In genomic region chr4:142172942-142173341, GRCm38 (mm10) we compare ENCODE assay signal across 17 mouse cellular contexts.
DNase-seq lines count a peak whose midpoint lies in the region; ATAC-seq and TF ChIP-seq lines count a peak whose summit lies in the region.
"Had no signal": no experiment of that assay in that cellular context is flagged by ENCODE, and none has a peak within 500 bp of the region (broad histone marks: within the 10 kb centered on the region; RNA-seq: fewer than 3 reads in every experiment).

No protein-coding gene starts in this region.

- no peak overlapping the region for H3K27ac ChIP-seq in forebrain, embryonic 14.5 days (ENCODE audit: low read depth, low read length)
- H3K27ac ChIP-seq in forebrain, embryonic 12.5 days: no peak overlapping the region
- H3K27ac ChIP-seq in kidney, embryonic 16.5 days (ENCODE audit: low read length): peak overlapping the region; percentile 91
- no peak overlapping the region for H3K27ac ChIP-seq in kidney, adult 2 months (ENCODE audit: insufficient read depth, low read depth, low read length)
- peak overlapping the region; percentile 91 for H3K27ac ChIP-seq in ES-E14 (ENCODE audit: insufficient read depth, low read depth, low read length, poor library complexity, severe bottlenecking)
- H3K27ac ChIP-seq in limb, embryonic 10.5 days: peak overlapping the region; percentile 37; the same call in 1 of the 2 replicates

- no peak for ATAC-seq in forebrain, embryonic 14.5 days
- no peak for ATAC-seq in forebrain, embryonic 12.5 days (ENCODE audit: low FRiP score)
- no peak for ATAC-seq in kidney, embryonic 16.5 days (ENCODE audit: low FRiP score, low TSS enrichment)
- ATAC-seq: midbrain, embryonic 16.5 days had no signal

- DNase-seq in forebrain, embryonic 14.5 days (ENCODE audit: low spot score): peak; percentile 23
- no peak for DNase-seq in kidney, adult 2 months
- no peak for DNase-seq in ES-E14 (ENCODE audit: low read depth, low spot score)
- DNase-seq in limb, embryonic 10.5 days (ENCODE audit: low spot score): no peak
- DNase-seq in cerebellum, adult 11 months: no peak
- no peak for DNase-seq in cerebellum, adult 9-11 months
- DNase-seq: adrenal gland, adult 2 months; cerebellum, postnatal 14 days; kidney, postnatal 36 days; lung, adult 18-20 months had no signal

- H3K9me3 ChIP-seq in forebrain, embryonic 14.5 days (replicated peaks; ENCODE audit: control insufficient read depth, low read length): no peaks in the 10 kb centered on the region
- no peaks in the 10 kb centered on the region for H3K9me3 ChIP-seq in forebrain, embryonic 12.5 days
- H3K9me3 ChIP-seq in kidney, embryonic 16.5 days (ENCODE audit: low read length): peaks cover 4% of the 10 kb centered on the region; the same call in 1 of the 2 replicates
- H3K9me3 ChIP-seq in ES-E14 (ENCODE audit: control insufficient read depth, insufficient read depth, low read depth, low read length): no peaks in the 10 kb centered on the region
- H3K9me3 ChIP-seq in limb, embryonic 10.5 days (replicated peaks): no peaks in the 10 kb centered on the region
- H3K9me3 ChIP-seq: forebrain, embryonic 10.5 days had no signal

- WGBS in forebrain, embryonic 14.5 days: 94% methylated on average over 4 of the region's 4 CpGs
- WGBS in forebrain, embryonic 12.5 days: 95% methylated on average over 4 of the region's 4 CpGs
- 82% methylated on average over 4 of the region's 4 CpGs for WGBS in kidney, embryonic 16.5 days
- WGBS in kidney, adult 2 months: 75% methylated on average over 4 of the region's 4 CpGs
- WGBS in limb, embryonic 10.5 days: 86% methylated on average over 4 of the region's 4 CpGs

- in situ Hi-C loops in ES-E14 (cut with MboI; ENCODE audit: low sequenced_read_pairs in 2 of 2, unreplicated experiment in 2 of 2): no loop called here

- H3K4me3 ChIP-seq in forebrain, embryonic 14.5 days (ENCODE audit: low read depth, low read length): no peak overlapping the region
- H3K4me3 ChIP-seq in forebrain, embryonic 12.5 days (replicated peaks): no peak overlapping the region
- no peak overlapping the region for H3K4me3 ChIP-seq in kidney, embryonic 16.5 days (ENCODE audit: low read length)
- no peak overlapping the region for H3K4me3 ChIP-seq in kidney, adult 2 months (ENCODE audit: insufficient read depth, low read depth, low read length)
- H3K4me3 ChIP-seq in ES-E14 (ENCODE audit: insufficient read depth in 1 of 2, low read depth in 1 of 2, low read length in 2 of 2, poor library complexity in 1 of 2, severe bottlenecking in 1 of 2): no peak overlapping the region
- H3K4me3 ChIP-seq in limb, embryonic 10.5 days: no peak overlapping the region
- H3K4me3 ChIP-seq: forebrain, embryonic 10.5 days; hindbrain, embryonic 13.5 days had no signal

- H3K4me2 ChIP-seq in forebrain, embryonic 14.5 days (ENCODE audit: low read length): no peak overlapping the region
- no peak overlapping the region for H3K4me2 ChIP-seq in forebrain, embryonic 12.5 days
- H3K4me2 ChIP-seq in kidney, embryonic 16.5 days (replicated peaks; ENCODE audit: low read depth, low read length): no peak overlapping the region
- H3K4me2 ChIP-seq: heart, embryonic 11.5 days; hindbrain, embryonic 13.5 days had no signal

- no peaks in the 10 kb centered on the region for H3K27me3 ChIP-seq in forebrain, embryonic 14.5 days (replicated peaks; ENCODE audit: control insufficient read depth, insufficient read depth, low read length)
- H3K27me3 ChIP-seq in forebrain, embryonic 12.5 days: no peaks in the 10 kb centered on the region
- H3K27me3 ChIP-seq in kidney, embryonic 16.5 days (ENCODE audit: insufficient read depth, low read length): no peaks in the 10 kb centered on the region
- no peaks in the 10 kb centered on the region for H3K27me3 ChIP-seq in kidney, adult 2 months (replicated peaks; ENCODE audit: control insufficient read depth, insufficient read depth, low read length)
- no peaks in the 10 kb centered on the region for H3K27me3 ChIP-seq in limb, embryonic 10.5 days (ENCODE audit: low read depth, poor library complexity, severe bottlenecking)
- H3K27me3 ChIP-seq: CH12.LX; hindbrain, embryonic 13.5 days had no signal

- TF ChIP-seq POLR2A in kidney, adult 2 months (IDR thresholded peaks at IDR 0.05; ENCODE audit: low read depth, low read length): no peak

- H3K4me1 ChIP-seq in forebrain, embryonic 14.5 days (ENCODE audit: control insufficient read depth, insufficient read depth, low read length): peaks cover 5% of the 10 kb centered on the region; the same call in 1 of the 2 replicates
- peaks cover 28% of the 10 kb centered on the region for H3K4me1 ChIP-seq in forebrain, embryonic 12.5 days
- peaks cover 46% of the 10 kb centered on the region for H3K4me1 ChIP-seq in kidney, embryonic 16.5 days (ENCODE audit: insufficient read depth, low read length)
- H3K4me1 ChIP-seq in kidney, adult 2 months (ENCODE audit: control insufficient read depth, insufficient read depth, low read length): peaks cover 12% of the 10 kb centered on the region; the same call in 1 of the 2 replicates
- H3K4me1 ChIP-seq in ES-E14 (ENCODE audit: control insufficient read depth in 2 of 2, insufficient read depth in 2 of 2, low read length in 2 of 2, poor library complexity in 1 of 2): peaks cover 18 to 47% of the 10 kb centered on the region in 2 experiments
- H3K4me1 ChIP-seq in limb, embryonic 10.5 days: peaks cover 40% of the 10 kb centered on the region

- no peaks in the 10 kb centered on the region for H3K36me3 ChIP-seq in forebrain, embryonic 14.5 days (ENCODE audit: control insufficient read depth, insufficient read depth, low read length)
- no peaks in the 10 kb centered on the region for H3K36me3 ChIP-seq in forebrain, embryonic 12.5 days (replicated peaks)
- peaks cover 6% of the 10 kb centered on the region for H3K36me3 ChIP-seq in kidney, embryonic 16.5 days (ENCODE audit: insufficient read depth, low read length)
- no peaks in the 10 kb centered on the region for H3K36me3 ChIP-seq in kidney, adult 2 months (ENCODE audit: control insufficient read depth, insufficient read depth, low read length)
- H3K36me3 ChIP-seq in ES-E14 (ENCODE audit: control insufficient read depth, insufficient read depth, low read length, poor library complexity, severe bottlenecking): no peaks in the 10 kb centered on the region; the same call in 1 of the 2 replicates
- no peaks in the 10 kb centered on the region for H3K36me3 ChIP-seq in limb, embryonic 10.5 days
- H3K36me3 ChIP-seq: forebrain, embryonic 10.5 days had no signal

- TF ChIP-seq CTCF in kidney, adult 2 months (conservative IDR thresholded peaks at IDR 0.05; ENCODE audit: insufficient read depth, insufficient read length, low read depth, low read length): no peak

- no peak overlapping the region for H3K9ac ChIP-seq in forebrain, embryonic 14.5 days (ENCODE audit: low read length)
- no peak overlapping the region for H3K9ac ChIP-seq in forebrain, embryonic 12.5 days
- no peak overlapping the region for H3K9ac ChIP-seq in kidney, embryonic 16.5 days (replicated peaks; ENCODE audit: low read length)
- no peak overlapping the region for H3K9ac ChIP-seq in ES-E14 (ENCODE audit: insufficient read depth, low read depth, low read length, poor library complexity, severe bottlenecking)
- H3K9ac ChIP-seq: hindbrain, embryonic 13.5 days had no signal

TF ChIP-seq in ES-E14, 5 proteins besides CTCF, POLR2A, EP300 and RAD21:
- no peak for TF ChIP-seq ZNF384 (IDR thresholded peaks at IDR 0.05; ENCODE audit: low read depth, low read length)
- TF ChIP-seq HCFC1 (IDR thresholded peaks at IDR 0.05; ENCODE audit: borderline replicate concordance, insufficient read depth, low read length): no peak
- TF ChIP-seq MAFK (IDR thresholded peaks at IDR 0.05; ENCODE audit: insufficient read depth, low read depth, low read length): no peak
- TF ChIP-seq ZC3H11A (IDR thresholded peaks at IDR 0.05; ENCODE audit: borderline replicate concordance, low read depth, low read length): no peak
- TF ChIP-seq CHD2 (IDR thresholded peaks at IDR 0.05; ENCODE audit: low read depth, low read length): no peak

Comparison
In these comparisons a context has a peak if more than half of its experiments do, and no peak if none do; other contexts are left out.
1. H3K27ac ChIP-seq: peak in kidney, embryonic 16.5 days (single experiment), ES-E14 (single experiment) and limb, embryonic 10.5 days (single experiment); none in forebrain, embryonic 14.5 days (single experiment), forebrain, embryonic 12.5 days (single experiment) and kidney, adult 2 months (single experiment).